Mouse (Mus musculus): Measurements from ENCODE around the gene Gm42957.
"Not testable (repeated sequence)": the region's sequence is repeated elsewhere in the genome, so short reads cannot be mapped to it uniquely, and the experiment has no call there.

Gm42957 gene

DNA sequence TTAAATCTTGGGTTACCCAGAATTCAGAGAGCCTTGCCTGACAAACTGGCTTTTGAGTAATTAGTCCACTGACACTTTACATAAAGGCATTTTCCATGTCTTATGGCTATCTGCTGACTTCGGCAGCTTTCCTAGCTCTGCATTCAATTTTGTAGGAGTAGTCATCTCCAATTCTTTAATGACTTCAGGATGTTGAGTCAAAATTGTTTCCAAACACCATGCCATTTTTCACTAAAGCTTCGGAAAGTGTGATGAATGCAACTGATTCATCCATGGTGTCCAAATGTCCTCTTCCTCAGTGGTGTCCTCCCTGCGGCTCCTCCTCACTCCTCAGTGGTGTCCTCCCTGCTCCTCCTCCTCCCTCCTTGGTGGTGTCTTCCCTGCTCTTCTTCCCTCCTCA is 17.3 kb upstream of the Gm42957 start:
- no peak for DNase-seq (ENCODE audit: low spot score in 2 of 2)

DNA sequence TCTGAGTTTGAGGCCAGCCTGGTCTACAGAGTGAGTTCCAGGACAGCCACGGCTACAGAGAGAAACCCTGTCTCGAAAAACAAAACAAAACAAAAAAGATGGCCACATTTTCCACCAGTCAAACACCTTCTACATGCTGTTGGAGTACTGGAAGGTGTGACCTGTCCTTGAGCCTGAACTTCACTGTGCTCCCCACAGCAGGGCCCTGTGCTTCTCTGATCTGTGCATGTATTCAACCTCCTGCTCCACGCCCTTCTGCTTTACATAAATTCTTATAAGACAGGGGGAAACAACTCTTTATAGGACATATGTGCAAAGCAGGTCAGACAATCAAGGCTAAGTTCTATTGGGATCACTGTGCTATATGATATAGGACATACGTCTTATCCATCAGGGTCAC is 12.1 kb upstream of the Gm42957 start:
- no peak for DNase-seq (ENCODE audit: low spot score in 2 of 2)

DNA sequence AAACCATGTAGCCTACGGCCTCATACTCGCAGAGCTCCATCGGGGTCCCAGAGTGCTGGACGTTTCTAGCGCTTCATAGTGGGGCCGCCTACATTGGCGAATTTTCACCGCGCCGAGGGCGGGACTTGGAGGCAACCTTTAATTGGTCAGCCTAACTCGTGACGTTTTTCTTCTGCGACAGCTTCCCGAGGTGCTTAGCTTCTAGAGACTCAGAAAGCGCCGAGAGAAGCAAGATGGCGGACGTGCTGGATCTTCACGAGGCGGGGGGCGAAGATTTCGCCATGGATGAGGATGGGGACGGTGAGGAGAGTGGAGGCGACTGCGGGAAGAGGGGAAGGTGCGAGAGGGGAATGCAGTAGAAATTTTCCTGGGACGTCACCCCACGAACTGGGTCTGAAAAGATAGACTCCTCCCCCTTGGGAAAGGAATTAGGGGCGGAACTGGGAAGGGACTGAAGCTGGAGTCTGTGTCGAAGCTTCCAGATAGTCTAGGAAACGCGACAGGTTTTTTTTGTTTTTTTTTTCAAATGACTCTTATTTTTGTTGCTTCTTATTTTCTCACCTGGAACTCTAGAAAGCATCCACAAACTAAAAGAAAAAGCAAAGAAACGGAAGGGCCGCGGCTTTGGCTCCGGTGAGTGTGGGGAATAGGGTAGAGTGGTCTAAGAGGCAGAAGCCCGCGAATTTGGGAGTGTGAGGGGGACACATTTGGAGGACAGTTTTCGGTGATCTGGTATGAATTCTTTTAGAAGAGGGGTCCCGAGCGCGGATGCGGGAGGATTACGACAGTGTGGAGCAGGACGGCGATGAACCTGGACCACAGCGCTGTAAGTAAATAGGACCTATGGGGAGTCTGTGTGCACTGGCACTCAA is 5.3 kb upstream of the Gm42957 start, which contains the start of gene Rbm8a:
Gene Rbm8a, plus strand, starts transcription at position 205 of the 872 bp plus-strand sequence.
- peak; percentile 96 to 97 for DNase-seq (ENCODE audit: low spot score in 2 of 2)

DNA sequence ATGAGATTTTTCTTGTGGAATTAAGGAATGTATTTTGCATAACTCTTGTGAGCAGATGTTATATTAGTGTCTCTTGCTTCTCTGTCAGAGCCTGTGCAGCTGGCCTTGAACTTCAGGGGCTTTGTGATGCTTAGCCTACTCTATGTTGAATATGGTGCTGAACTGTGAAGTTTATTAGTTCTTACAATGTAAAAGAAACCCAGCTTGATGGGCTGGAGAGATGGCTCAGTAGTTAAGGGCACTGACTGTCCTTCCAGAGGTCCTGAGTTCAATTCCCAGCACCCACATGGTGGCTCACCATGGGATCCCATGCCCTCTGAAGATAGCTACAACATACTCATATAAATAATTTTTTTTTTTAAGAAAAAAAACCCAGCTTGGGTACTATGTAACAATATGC is 3.2 kb upstream of the Gm42957 start:
- no peak for DNase-seq (ENCODE audit: low spot score in 2 of 2)

DNA sequence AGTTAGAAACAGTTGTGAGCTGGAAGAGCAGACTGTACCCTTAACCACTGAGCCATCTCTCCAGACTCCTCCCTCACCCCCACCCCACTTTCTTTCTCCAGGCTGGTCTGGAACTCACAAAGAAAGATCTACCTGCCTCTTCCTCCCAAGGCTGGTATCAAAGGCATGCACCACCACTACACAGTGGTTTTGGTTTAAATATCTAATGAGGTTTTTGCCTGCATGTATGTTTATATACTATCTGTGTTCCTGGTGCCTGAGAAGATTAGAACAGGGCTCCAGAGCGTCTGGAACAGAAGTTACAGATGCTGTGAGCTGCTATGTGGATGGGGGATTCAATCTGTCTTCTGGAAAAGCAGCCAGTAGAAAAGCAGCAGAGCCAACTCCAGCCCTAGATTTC is 1.3 kb upstream of the Gm42957 start:
- no peak for DNase-seq (ENCODE audit: low spot score in 2 of 2)

DNA sequence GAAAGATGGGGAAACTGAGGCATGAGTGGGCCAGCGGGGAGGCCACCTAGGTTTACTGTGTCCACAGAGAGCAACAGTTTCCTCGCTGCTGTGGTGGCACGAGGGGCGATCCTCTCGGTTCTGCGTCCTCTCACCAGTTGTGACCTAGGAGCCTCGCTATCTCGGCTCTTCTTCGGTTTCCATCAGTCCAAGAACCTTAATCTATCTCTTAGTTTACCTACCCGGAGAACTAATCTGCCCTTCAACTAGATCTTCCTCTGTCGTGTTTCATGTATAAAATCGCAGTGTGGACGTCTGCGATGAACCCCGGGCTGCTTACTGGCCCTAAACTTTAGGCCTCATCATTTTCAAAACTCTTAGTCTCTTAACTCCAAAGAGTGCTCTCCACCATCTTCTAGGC is 632 bp downstream of the Gm42957 start:
- DNase-seq (ENCODE audit: low spot score in 2 of 2): no peak

DNA sequence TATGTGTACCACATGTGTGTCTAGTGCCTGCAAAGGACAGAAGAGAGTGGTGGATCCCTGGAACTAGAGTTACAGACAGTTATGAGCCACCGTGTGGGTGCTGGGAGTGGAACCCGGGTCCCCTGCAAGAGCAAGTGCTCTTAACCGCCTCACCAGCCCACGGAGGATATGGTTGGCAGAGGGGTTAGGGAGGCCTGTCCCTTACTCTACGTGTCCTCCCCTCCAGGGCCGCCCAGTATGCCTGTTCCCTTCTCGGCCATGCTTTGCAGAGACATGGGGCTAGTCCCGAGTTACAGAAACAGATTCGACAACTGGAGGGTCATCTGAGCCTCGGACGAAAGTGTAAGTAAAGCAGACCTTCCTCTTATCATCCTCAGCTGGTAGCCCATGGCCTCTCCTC is 1.2 kb downstream of the Gm42957 start:
- no peak for DNase-seq (ENCODE audit: low spot score in 2 of 2)

DNA sequence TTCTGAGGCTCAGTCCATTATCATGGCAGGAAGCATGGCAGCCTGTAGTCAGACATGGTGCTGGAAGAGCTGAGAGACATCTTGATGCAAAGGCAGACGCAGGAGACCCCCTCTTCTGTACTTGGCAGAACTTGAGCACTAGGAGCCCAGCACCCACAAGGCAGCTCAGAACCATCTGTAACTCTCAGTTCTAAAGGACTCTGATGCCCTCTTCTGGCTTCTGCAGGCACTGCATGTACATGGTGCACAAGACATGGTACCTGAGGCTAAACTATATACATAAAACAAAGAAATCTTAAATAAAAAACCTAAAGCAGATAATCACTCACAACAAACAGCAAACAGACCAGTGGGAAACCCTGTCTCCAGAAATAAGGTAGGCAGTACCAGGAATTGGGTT is 3.9 kb downstream of the Gm42957 start:
- peak in 1 of 2 experiments; percentile 27 for DNase-seq (ENCODE audit: low spot score in 2 of 2)

DNA sequence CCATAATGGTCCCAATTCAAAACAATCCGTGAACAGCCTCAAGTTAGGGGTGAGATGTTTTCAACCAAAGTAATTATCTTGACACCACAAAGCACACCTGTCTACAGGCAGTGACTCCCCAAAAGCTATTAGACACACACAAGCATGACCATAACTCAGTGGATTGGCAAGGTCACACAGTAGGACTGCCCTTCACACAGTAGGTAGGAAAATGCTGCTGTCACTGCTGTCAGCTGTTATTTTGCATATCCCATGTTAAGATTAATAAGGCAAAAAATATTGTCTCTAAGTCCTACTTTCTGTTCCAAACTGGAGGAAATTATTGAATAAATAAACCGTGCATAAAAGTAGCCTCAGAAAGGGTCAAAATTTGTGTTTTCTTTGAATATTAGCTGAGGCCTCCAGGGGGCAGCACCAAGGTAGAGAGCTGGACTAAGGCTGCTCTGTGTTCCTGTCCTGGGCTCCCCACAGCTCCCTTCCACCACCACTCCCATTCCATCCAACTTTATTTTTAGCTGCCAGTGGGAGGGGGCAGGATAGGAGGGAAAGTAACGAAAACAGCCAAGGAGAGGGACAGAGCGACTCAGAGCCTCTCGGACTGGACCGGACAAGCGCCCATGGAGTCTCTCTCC is 9.9 kb downstream of the Gm42957 start, which contains the start of gene Itga10:
Gene Itga10, plus strand, starts transcription at position 567 of the 632 bp plus-strand sequence.
- no peak for DNase-seq (ENCODE audit: low spot score in 2 of 2)

DNA sequence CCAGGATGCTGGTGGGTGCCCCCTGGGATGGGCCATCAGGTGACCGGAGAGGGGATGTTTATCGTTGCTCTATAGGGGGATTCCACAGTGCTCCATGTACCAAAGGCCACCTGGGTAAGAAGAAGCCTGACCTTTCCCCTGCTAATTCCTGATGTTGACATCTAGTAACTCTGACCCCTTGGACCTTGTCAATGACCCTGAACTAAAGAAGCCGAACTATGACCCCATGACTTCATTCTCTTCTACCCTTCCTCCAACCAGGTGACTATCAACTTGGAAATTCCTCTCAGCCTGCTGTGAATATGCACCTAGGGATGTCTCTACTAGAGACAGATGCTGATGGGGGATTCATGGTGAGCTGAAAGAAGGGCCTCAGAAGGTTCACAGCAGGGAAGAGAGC is 12.1 kb downstream of the Gm42957 start:
- no peak for DNase-seq (ENCODE audit: low spot score in 2 of 2)

DNA sequence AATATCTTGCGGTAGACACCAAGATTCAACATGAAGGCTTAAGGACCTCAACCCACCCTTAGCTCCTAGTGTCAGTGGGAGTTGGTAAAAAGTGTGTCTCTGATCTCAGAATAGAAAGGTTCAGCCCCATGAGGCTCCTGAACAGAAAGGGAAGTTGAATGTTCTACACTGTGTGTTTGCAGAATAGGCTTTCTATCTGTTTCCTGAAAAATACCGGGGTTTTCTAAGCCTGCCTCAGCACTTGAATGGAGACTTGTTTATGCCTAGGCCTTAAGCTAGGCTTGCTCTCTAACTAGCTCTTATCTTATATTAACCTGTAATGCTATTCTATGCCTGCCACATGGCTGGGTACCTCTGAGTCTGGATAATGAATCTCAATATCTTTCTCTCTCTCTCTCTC is 25.6 kb downstream of the Gm42957 start:
- no peak for DNase-seq (ENCODE audit: low spot score in 2 of 2)

DNA sequence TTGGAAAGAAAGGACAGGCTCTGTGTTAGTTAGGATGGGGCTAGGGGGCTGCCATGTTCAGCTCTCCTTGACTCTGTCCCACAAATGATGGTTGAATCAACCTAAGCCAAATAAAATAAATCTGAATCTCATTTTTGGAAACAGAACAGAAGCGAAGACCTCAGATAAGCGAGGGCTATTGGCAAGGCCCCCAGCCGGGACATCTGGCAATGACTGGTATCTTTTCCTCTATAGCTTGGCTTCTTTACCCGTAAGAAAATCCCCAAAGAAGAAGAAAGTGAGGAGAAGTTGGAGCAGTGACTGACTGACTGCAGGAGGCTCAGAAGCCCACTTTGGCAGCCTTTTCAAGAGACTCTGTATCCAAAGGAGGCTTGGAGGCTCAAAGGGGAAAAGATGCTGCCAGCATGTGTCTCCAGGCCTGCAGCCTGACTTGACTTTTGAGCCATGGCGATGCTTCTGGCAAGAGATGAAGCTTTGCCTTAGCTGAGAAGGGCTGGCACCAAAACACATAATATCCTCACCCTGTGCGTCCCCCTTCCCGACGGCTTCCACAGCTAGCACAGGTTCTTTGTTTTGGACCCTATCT is 27.6 kb downstream of the Gm42957 start:
- DNase-seq (ENCODE audit: low spot score in 2 of 2): no peak

DNA sequence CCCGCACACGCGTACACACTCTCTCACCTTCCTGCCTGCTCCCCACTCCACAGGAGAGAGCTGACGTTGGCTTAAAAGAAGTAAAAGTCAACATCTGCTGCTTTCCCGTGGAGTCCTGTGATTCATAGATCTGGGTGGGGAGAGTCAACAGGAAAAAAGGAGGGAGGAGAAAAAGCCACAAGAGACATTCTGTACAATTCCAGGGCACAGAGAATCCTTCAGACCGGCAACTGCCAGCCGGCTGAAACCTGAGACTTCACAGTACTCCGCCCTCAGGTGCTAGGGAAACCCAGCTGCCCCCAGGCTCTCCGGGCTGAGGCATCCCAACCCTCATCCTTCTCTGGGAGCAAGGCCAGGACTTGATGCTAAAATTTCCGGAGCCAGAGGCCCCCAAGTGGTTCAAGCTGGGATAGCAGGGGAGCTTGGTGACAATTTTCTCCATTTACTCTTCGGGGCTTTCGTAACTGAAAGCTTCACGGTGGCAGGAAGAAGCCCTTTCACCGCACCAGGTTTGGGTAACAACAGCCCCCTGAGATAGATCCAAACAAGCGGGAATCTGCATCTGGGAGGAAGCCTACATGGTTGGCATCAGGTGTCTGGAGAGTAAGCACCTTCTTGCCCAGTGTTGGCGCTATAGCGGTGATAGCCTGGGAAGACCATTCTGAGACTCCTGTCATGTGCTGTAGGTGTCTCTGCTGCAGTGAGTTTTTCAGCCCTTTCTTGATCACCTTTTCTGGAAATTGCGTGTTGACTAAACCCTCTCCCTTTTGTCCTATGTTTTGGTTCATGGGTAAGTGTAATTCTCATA is 28.4 kb downstream of the Gm42957 start:
- peak; percentile 75 to 81 for DNase-seq (ENCODE audit: low spot score in 2 of 2)

DNA sequence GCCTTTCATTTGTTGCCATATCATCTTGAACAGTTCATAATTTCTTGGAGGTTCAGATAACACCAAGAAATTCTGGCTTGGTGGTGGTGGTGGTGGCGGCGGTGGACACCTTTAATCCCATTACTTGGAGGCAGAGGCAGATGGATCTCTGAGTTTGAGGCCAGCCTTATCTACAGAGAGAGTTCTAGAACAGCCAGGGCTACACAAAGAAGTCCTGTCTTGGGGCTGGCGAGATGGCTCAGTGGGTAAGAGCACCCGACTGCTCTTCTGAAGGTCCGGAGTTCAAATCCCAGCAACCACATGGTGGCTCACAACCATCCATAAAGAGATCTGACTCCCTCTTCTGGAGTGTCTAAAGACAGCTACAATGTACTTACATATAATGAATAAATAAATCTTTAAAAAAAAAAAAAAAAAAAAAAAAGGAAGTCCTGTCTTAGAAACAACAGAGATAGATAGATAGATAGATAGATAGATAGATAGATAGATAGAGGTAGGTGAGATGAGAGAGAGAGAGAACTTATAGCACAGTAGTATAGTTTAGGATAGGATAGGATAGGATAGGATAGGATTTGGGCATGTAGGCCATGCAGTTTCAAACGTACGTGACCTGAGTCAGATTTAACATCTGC is 30.6 kb downstream of the Gm42957 start:
- DNase-seq (ENCODE audit: low spot score in 2 of 2): not testable (repeated sequence)

DNA sequence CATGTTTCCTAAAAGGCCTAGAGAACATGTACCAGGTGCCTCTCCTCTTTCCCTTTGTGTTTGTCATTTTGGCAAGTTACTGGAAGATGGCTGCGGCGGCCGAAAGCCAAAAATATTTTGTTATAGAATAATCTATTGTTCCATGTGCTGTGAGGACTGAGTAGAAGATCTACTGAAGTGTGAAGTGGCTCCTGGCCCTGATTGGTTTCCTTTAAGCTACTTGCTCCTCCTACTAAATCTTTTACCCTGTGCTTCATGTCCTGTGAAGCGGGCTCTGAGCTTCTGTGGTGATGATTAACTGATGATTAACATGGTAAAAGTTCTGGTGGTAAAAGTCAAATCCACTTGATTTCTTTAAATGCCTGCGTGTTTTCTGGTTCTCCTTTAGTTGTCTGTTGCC is 31.6 kb downstream of the Gm42957 start:
- no peak for DNase-seq (ENCODE audit: low spot score in 2 of 2)

DNA sequence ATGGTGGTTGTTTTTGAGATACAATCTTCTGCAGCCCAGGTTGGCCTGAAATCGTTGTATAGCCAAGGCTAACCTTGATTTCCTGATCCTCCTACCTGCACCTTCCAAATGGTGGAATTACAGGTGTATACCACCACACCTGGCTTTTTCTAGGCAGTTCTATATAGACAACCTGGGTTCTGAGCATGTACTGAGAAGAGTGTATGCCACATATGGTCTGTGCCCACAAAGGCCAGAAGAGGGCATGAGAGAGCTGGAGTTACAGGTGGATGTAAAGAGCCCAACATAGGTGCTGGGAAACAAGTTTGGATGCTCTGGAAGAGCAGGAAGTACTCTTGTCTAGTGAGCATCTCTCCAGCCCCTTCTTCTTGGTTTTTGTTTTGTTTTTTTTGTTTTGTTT is 32.0 kb downstream of the Gm42957 start:
- DNase-seq (ENCODE audit: low spot score in 2 of 2): no peak

DNA sequence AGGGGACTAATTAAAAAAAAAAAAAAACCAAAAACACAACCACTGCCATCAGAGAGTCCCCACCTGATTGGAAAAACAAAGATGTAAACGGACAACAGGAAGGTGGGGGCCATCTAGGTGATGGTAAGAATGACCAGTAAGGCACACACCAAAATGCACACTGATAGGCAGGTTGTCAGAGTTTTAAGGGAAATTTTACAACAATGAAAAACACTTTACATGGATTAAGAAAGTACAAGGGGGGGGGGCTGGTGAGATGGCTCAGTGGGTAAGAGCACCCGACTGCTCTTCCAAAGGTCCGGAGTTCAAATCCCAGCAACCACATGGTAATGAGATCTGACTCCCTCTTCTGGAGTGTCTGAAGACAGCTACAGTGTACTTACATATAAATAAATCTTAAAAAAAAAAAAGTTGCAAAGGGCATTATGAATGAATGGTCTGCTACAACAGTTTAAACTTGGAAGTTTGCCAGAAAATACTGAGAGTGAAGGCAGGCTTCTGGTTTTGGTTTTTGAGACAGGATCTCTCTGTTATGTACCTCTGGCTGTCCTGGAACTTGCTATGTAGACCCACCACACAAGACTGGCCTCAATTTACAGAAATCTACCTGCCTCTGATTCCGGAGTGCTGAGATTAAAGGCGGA is 33.3 kb downstream of the Gm42957 start:
- no peak for DNase-seq (ENCODE audit: low spot score in 2 of 2)

DNA sequence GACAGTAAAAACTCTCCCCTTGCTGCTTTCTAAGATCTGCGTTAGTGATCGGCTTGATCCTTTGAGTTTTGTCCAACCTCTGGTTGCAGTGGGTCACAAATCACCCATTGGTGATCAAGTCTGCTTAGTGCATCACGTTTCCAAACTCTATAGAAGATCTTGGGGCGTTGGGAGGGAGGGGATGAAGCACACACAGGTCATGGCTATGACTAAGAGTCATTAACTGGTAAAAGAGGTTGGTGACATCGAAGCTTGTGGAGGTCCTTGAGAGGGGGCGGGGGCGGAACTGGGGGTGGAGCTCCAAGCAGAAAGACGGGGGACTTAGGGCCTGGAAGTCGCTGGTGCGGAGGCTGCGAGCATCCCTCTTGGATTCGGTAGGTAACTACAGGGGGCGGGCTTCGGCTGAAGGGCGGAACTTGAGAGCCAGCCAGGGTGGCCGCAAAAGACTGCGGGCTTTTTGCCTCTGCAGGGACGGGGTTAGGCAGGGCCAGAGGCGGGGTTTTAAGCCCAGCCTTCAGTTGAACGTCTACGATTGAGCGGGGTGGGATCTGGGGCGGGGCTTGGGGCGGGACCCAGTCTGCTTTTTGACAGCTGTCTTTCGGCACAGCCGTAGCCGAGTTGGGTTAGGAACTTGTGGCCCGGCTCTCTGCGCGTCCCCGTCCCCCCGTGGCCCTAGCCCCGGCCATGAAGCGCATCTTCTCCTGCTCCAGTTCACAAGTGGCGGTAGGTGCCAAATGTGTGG is 34.6 kb downstream of the Gm42957 start, which contains the start of gene Ankrd35:
Gene Ankrd35, plus strand, starts transcription at position 405 of the 742 bp plus-strand sequence.
- DNase-seq (ENCODE audit: low spot score in 2 of 2): peak; percentile 52 to 68

DNA sequence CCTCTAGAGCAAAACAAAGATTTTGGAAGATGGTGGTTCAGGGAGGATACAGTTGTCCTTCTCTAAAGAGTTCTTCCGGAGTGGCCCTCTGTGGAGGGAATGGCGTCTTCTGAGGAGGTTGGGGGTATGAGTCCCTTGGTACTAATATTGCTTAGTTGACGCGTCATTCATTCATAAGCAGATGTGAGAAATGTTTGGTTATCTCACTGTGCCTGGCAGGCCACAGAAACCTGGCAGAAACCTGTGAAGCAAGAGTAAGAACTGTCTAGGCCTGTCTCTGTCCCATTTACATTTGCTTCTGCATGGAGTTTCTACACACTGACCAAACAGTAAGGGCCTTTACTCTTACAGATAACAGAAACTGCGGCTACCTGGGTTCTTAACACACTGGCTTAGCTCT is 36.2 kb downstream of the Gm42957 start:
- DNase-seq (ENCODE audit: low spot score in 2 of 2): no peak

DNA sequence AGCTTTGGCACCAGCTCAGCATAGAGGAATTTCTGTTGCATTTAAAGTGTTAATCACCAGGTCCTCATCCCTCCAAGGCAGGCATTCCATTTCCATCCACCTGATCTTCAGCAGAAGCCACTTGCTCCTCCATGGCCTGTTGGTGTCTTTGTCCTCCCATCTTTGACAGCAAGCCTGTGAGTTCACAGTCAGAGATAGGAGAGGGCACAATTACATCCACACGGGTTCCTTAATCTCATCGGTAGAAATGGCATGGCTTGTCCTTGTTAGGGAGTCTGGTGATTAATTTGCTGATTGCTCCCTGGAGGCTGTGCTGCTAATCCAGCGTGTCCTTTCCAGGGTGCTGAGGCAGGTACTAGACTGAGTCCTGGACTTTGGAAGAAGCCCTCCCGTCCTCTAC is 38.2 kb downstream of the Gm42957 start:
- no peak for DNase-seq (ENCODE audit: low spot score in 2 of 2)

All from right cerebral cortex, postnatal 36 days (tissue).